Mouse (Mus musculus) lung, embryonic 14.5 days (tissue): Measurements from ENCODE around the gene Mvp. TPM values are rescaled to one million over a fixed set of nuclear protein-coding genes. Genes with fewer than 3 reads are reported as not detected.

Experiments
- ATAC-seq: fragments of 200-750 bp; cut with Nextera tagmentation; 2 replicates; pipeline ENCODE4 v1.8.0; 2017; ENCODE audit warnings: mild to moderate bottlenecking, moderate TSS enrichment, moderate library complexity; ENCODE audit not compliant: insufficient read depth
- DNase-seq: peaks from one replicate; pipeline ENCODE4 v3.0.0-alpha.2; 2015
- H3K27ac ChIP-seq: fragments of 300-500 bp; sonication (generic); 2 replicates; pipeline ENCODE4 v1.5.1; 2014; ENCODE audit warnings: low read depth, mild to moderate bottlenecking, moderate library complexity
- H3K27me3 ChIP-seq: fragments of 300-500 bp; sonication (generic); 2 replicates; pipeline ENCODE4 v1.6.1; 2014; ENCODE audit warnings: low read length, control low read depth; ENCODE audit not compliant: insufficient read depth
- H3K36me3 ChIP-seq: fragments of 300-500 bp; sonication (generic); 2 replicates; pipeline ENCODE4 v1.6.1; 2014; ENCODE audit warnings: control low read depth; ENCODE audit not compliant: insufficient read depth
- H3K4me1 ChIP-seq: fragments of 300-500 bp; sonication (generic); 2 replicates; pipeline ENCODE4 v1.6.1; 2014; ENCODE audit warnings: antibody characterized with exemption, control low read depth; ENCODE audit not compliant: insufficient read depth
- H3K4me2 ChIP-seq: fragments of 300-500 bp; sonication (generic); 2 replicates; pipeline ENCODE4 v1.6.1; 2014; ENCODE audit warnings: mild to moderate bottlenecking
- H3K4me3 ChIP-seq: fragments of 300-500 bp; sonication (generic); 2 replicates; pipeline ENCODE4 v1.5.1; 2014; ENCODE audit warnings: low read depth, low read length
- H3K9ac ChIP-seq: fragments of 300-500 bp; sonication (generic); 2 replicates; pipeline ENCODE4 v1.6.1; 2014
- H3K9me3 ChIP-seq: fragments of 300-500 bp; sonication (generic); 2 replicates; pipeline ENCODE4 v1.6.1; 2016; ENCODE audit warnings: low read depth, low read length, control low read depth
- CTCF ChIP-seq: IDR thresholded peaks from 2 replicates; pipeline ENCODE4 v1.5.1; 2016; ENCODE audit warnings: antibody characterized with exemption, low read depth
- WGBS: fragments of 180-500 bp; shearing (Covaris S2); extraction: QIAGEN DNeasy Blood & Tissue Kit; methylation state at CpG from one replicate; pipeline ENCODE4 v1.1.7; 2014; 5-methylcytosine and 5-hydroxymethylcytosine counted together
- polyA plus RNA-seq: library from polyadenylated mRNA; unstranded; fragments of >200 nt; fragmentation: Nextera tagmentation; extraction: Ambion mirVana; gene quantifications from 2 replicates; pipeline ENCODE4 v1.2.1, GENCODE M21; 2014

Gene Mvp
- polyA plus RNA-seq, 1 experiment from 2014 or later = 8.0 TPM

DNA sequence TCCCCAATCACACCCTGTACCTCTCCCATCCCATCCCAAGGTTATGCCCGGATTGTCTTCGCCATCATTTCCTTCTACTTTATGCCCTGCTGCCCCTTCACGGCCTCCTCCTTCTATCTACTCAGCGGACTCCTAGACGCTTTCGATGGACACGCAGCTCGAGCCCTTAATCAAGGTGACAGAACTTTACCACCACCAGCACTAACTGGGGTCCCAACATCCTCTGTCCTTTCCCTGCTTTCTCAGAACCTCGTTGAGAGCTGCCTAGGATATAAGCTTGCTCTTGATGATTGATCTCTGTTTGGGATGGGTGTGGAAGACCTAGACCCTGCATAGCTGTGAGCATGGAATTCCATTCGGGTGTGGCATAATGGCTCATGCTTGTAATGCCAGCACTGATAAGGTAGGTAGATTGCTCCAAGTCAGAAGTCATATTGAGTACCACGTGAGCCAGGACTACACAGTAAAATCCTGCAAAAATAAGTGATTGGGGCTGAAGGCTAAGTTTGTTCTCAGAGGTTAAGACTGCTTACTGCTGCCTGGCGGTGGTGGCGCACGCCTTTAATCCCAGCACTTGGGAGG, 37.5 kb downstream of the Mvp start:
- H3K36me3 ChIP-seq = peaks cover 28% of the 10 kb centered on the region
- H3K27me3 ChIP-seq = no peaks in the 10 kb centered on the region
- peak overlapping the region; percentile 67 for H3K4me2 ChIP-seq
- no peaks in the 10 kb centered on the region for H3K9me3 ChIP-seq
- peak overlapping the region; percentile 94 for H3K4me3 ChIP-seq
- DNase-seq = no peak
- H3K27ac ChIP-seq = no peak overlapping the region
- H3K4me1 ChIP-seq = no peaks in the 10 kb centered on the region
- TF ChIP-seq CTCF = no peak
- peak; percentile 1; the same call in 1 of the 2 replicates for ATAC-seq
- peak overlapping the region; percentile 97 for H3K9ac ChIP-seq
- WGBS = 20% methylated on average over 14 of the region's 14 CpGs

DNA sequence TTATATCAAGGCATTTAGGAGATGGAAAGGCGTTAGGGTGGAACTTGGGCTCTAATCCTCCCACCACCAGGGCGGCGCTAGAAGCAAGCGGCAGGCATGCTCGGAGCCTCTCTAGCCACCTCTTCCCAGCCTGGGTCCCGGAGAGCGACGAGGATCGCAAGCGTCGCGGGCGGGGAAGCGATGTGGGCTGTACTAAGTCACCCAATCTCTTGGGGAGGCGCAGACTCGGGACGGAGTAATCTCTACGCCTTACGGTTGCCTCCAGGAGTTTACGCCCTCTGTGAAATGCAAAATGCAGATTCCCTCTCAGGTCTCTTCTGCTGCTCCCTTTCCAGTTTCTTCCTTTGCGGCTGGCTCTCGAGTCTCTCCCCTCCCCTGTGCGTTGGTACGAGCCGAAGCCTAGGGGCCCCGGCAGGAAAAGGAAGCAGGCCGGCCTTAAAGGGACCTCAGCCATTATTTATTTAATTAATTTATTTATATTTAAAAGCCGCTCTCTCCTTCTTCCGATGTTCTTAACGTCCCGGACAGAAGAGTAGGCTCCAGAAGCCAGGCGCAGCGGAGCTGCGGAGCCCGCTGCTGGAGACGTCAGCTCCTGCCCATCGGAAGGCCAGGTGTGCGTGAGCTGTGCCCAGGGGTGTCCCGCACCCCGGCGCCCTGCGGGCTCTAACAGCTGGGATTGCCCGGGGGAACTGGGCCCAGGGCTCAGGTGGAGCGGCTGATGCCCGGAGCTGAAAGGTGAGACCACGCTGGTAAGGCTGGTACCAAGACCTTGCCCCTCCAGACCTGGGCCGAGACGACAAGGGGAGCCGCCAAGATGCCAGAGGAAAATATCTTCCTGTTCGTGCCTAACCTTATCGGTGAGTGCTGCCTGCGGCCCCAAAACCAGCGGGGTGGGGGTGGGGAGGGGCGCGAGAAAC, 38.2 kb downstream of the Mvp start, which contains the start of gene Cdiptos:
Cdiptos (minus strand) TSS at position 149 of the 917 bp plus-strand sequence.
- WGBS = under 1% methylated on average over 55 of the region's 55 CpGs
- peak; percentile 98 for ATAC-seq

GRCm38 (mm10) chr7:126975893-126975949, 38.7 kb downstream of the Mvp start, which contains the start of gene Cdipt:
Cdipt (plus strand) TSS chr7:126975914.
- H3K27ac ChIP-seq = peak within 1 kb of the TSS; percentile 97
- H3K36me3 ChIP-seq = peaks cover 28% of the 10 kb centered on the region
- H3K4me3 ChIP-seq = peak within 1 kb of the TSS; percentile 94
- peak within 1 kb of the TSS; percentile 97 for H3K9ac ChIP-seq
- DNase-seq (no peak), ATAC-seq (no peak)
- no peak for TF ChIP-seq CTCF
- 0% methylated on average over 1 of the region's 1 CpGs for WGBS
- H3K4me2 ChIP-seq = peak within 1 kb of the TSS; percentile 67
- H3K9me3 ChIP-seq = no peaks in the 10 kb centered on the region
- H3K27me3 ChIP-seq = no peaks in the 10 kb centered on the region
- no peaks in the 10 kb centered on the region for H3K4me1 ChIP-seq

More for the DNA sequence above, 38.2 kb downstream of the Mvp start, which contains the start of gene Cdiptos:
- Histone ChIP-seq H3K4me2 (peak within 1 kb of the TSS; percentile 67), H3K27ac (peak within 1 kb of the TSS; percentile 97), H3K27me3 (no peaks in the 10 kb centered on the region), H3K36me3 (peaks cover 28% of the 10 kb centered on the region), H3K9ac (peak within 1 kb of the TSS; percentile 97), H3K9me3 (no peaks in the 10 kb centered on the region), H3K4me1 (no peaks in the 10 kb centered on the region), H3K4me3 (peak within 1 kb of the TSS; percentile 94)
- peak; percentile 98 for TF ChIP-seq CTCF
- peak; percentile 98 for DNase-seq

DNA sequence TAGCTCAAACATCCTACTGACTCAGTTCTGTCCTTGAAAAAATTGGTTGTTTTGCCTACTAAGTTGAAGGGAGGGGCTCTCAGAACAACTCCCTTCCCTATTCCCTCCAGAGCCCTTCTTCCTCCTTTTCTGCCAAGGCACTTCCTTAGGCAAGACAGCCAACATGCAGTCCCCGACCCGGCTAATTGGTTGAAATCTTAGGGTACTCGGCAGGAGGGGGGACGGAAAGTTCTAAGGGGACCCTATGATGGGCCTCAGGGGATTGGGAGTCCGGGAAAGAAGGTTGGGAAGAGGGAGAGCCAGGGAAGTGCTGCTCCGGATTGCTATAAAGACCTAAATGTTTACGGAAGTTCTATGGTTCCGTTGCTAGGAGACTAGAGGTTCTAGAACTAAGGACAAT, 38.9 kb downstream of the Mvp start:
- Histone ChIP-seq H3K4me2 (peak overlapping the region; percentile 67), H3K36me3 (peaks cover 26% of the 10 kb centered on the region), H3K4me3 (peak overlapping the region; percentile 94), H3K27ac (peak overlapping the region; percentile 32; the same call in 1 of the 2 replicates), H3K9me3 (no peaks in the 10 kb centered on the region), H3K27me3 (no peaks in the 10 kb centered on the region), H3K9ac (peak overlapping the region; percentile 97), H3K4me1 (no peaks in the 10 kb centered on the region)
- ATAC-seq = no peak
- 11% methylated on average over 8 of the region's 8 CpGs for WGBS
- TF ChIP-seq CTCF = no peak
- DNase-seq = peak; percentile 5

GRCm38 (mm10) chr7:126967361-126967760, 47.1 kb downstream of the Mvp start:
- H3K36me3 ChIP-seq = no peaks in the 10 kb centered on the region
- H3K4me3 ChIP-seq = no peak overlapping the region
- no peaks in the 10 kb centered on the region for H3K4me1 ChIP-seq
- peaks cover 18% of the 10 kb centered on the region for H3K27me3 ChIP-seq
- no peak for TF ChIP-seq CTCF
- 65% methylated on average over 6 of the region's 6 CpGs for WGBS
- H3K4me2 ChIP-seq = no peak overlapping the region
- no peak overlapping the region for H3K9ac ChIP-seq
- no peaks in the 10 kb centered on the region for H3K9me3 ChIP-seq
- H3K27ac ChIP-seq = no peak overlapping the region
- DNase-seq = no peak
- ATAC-seq = no peak

- 48% methylated on average over 3 of the region's 3 CpGs for WGBS
- H3K36me3 ChIP-seq = no peaks in the 10 kb centered on the region
- ATAC-seq = no peak
- no peaks in the 10 kb centered on the region for H3K4me1 ChIP-seq
- H3K4me2 ChIP-seq = no peak overlapping the region
- H3K27ac ChIP-seq = no peak overlapping the region
- H3K9ac ChIP-seq = no peak overlapping the region
- H3K9me3 ChIP-seq = no peaks in the 10 kb centered on the region
- no peak for TF ChIP-seq CTCF
- H3K27me3 ChIP-seq = peaks cover 22% of the 10 kb centered on the region
- H3K4me3 ChIP-seq = no peak overlapping the region
- peak; percentile 30 for DNase-seq
These were observed 48.9 kb downstream of the Mvp start for GRCm38 (mm10) chr7:126965568-126965967.

- ATAC-seq (no peak), DNase-seq (peak; percentile 59)
- Histone ChIP-seq H3K9me3 (no peaks in the 10 kb centered on the region), H3K27me3 (peaks cover 22% of the 10 kb centered on the region), H3K4me3 (no peak overlapping the region), H3K27ac (no peak overlapping the region), H3K36me3 (no peaks in the 10 kb centered on the region), H3K4me2 (no peak overlapping the region), H3K9ac (no peak overlapping the region), H3K4me1 (no peaks in the 10 kb centered on the region)
- TF ChIP-seq CTCF = peak; percentile 71
- 23% methylated on average over 19 of the region's 19 CpGs for WGBS
These were observed 50.7 kb downstream of the Mvp start for GRCm38 (mm10) chr7:126963548-126964286.
